Mouse (Mus musculus): ENCODE measurements at regions not wholly inside any gene's neighbourhood (a gene's known extent, or its start where the extent isn't known, plus 50 kb on each side); places are given as distances from the start of the nearest gene placed in this dataset.

DNA sequence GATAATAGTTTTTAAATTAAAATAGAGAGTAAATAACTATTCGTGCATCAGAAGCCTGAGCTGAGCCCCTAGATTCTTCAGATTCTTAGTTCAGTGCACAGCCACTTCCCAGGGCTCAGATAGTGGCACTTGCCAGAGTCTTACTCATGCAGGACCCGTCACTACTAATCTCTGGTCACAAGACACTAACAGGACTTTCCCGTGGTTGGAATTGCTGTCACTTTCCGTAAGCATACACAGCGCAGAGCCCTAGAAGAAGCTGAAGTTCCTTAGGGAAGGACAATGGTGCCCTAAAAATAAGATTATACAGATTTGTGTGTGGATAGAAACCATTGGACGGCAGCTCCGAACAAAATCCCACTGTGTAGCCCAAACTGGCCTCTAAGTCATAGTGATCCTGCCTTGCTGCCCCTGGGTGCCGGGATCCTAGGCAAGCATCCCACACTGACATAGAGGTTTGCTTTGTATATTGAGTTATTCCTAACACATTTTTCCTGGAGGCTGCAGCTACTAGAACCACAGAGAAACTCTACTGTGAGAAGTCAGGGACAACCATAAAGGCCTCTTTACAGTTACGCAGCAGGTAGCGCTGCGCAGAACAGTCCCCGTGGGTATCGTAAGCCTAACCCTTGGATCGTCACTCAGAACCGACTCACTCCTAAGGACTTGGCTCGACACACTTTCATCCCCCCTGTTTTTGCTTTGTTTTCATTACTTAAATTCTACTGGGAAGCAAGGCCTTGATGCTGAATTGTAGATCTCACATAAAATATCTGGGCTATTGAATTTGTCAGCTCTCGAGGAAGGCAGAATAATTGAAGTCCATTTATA lies 57.7 kb upstream of the Vamp9 start:
- H3K4me1 ChIP-seq: peaks cover 6% of the 10 kb centered on the region
- no peaks in the 10 kb centered on the region for H3K36me3 ChIP-seq
- peak; percentile 61 for DNase-seq (ENCODE audit: low spot score)
- H3K27me3 ChIP-seq (ENCODE audit: insufficient read depth, poor library complexity, severe bottlenecking): no peaks in the 10 kb centered on the region
- H3K4me3 ChIP-seq: no peak overlapping the region
- H3K27ac ChIP-seq: no peak overlapping the region
- WGBS: 70% methylated on average over 17 of the region's 17 CpGs
- no peaks in the 10 kb centered on the region for H3K9me3 ChIP-seq

DNA sequence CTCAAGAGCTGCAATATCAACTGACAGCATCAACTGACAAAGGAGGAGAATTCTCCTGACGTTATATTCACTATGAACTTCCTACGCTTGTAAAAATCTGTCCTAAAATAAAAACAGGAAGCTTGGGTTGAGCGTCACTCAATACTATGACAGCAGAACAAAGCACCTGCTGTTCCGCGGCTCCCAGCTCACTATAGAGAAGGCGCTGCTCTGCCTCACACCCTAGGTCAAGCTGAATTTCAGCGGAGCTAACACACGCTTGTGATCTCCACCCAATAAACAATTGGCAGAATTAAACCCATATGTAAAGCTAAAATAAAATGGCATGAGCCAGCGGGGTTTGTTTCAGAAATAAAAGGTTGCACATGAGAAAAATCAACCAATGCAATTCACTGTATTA lies 57.1 kb upstream of the Vamp9 start:
- H3K27me3 ChIP-seq (ENCODE audit: insufficient read depth, poor library complexity, severe bottlenecking): 0 out of 2 replicates have a peak, but pooled peaks cover 3% of the 10 kb centered on the region
- peaks cover 6% of the 10 kb centered on the region for H3K4me1 ChIP-seq
- no peaks in the 10 kb centered on the region for H3K9me3 ChIP-seq
- H3K36me3 ChIP-seq: no peaks in the 10 kb centered on the region
- DNase-seq (ENCODE audit: low spot score): peak; percentile 24
- no peak overlapping the region for H3K4me3 ChIP-seq
- H3K27ac ChIP-seq: no peak overlapping the region
- WGBS: 79% methylated on average over 9 of the region's 9 CpGs

DNA sequence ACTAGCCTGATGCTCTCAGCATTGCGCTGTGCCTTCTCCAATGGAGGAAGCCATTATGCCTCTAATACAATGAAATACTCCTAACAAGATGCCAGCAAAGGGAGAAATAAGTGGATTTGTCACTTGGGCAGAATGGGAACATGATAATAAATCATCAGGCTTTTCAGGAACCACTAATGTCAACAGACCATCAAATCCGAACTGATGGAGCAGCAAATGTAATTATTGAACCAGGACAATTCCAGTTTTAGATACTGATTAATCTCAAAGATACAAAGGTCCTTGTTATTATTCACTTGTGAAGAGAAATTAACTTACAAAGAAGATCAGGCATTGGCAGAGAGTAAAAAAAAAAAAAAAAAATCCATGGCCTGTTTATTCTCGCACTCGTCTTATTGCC lies 53.7 kb upstream of the Vamp9 start:
- H3K36me3 ChIP-seq: no peaks in the 10 kb centered on the region
- WGBS: 90% methylated on average over 4 of the region's 4 CpGs
- H3K27me3 ChIP-seq (ENCODE audit: insufficient read depth, poor library complexity, severe bottlenecking): 0 out of 2 replicates have a peak, but pooled peaks cover 3% of the 10 kb centered on the region
- no peak overlapping the region for H3K27ac ChIP-seq
- no peak for DNase-seq (ENCODE audit: low spot score)
- peaks cover 13% of the 10 kb centered on the region for H3K4me1 ChIP-seq
- H3K9me3 ChIP-seq: no peaks in the 10 kb centered on the region
- H3K4me3 ChIP-seq: no peak overlapping the region
